In genomic region chr11:35440186-35440585, GRCm38 (mm10) we compare ENCODE assay signal across 14 mouse cellular contexts.
DNase-seq lines count a peak whose midpoint lies in the region; TF ChIP-seq lines count a peak whose summit lies in the region.
"Had no signal": no experiment of that assay in that cellular context is flagged by ENCODE, and none has a peak within 500 bp of the region (broad histone marks: within the 10 kb centered on the region; RNA-seq: fewer than 3 reads in every experiment).

No protein-coding gene starts in this region.

- H3K27me3 ChIP-seq in E14TG2a.4 (ENCODE audit: insufficient read depth, low read length) = 0 out of 2 replicates have a peak, but pooled peaks cover 2% of the 10 kb centered on the region
- H3K27me3 ChIP-seq: embryonic facial prominence, embryonic 15.5 days; liver, embryonic 15.5 days had no signal

- H3K36me3 ChIP-seq in E14TG2a.4 (ENCODE audit: insufficient read depth, low read length) = no peaks in the 10 kb centered on the region
- H3K36me3 ChIP-seq: embryonic facial prominence, embryonic 15.5 days; G1E; liver, embryonic 15.5 days had no signal

- DNase-seq in gastrocnemius, postnatal 14 days = peak; percentile 14
- no peak for DNase-seq in gastrocnemius, adult 2 months
- DNase-seq in layer of hippocampus, adult 2 months (ENCODE audit: low spot score in 2 of 2) = no peak
- DNase-seq in layer of hippocampus, adult 18-20 months (ENCODE audit: low spot score in 2 of 2) = no peak
- DNase-seq in brain, embryonic 14.5 days (ENCODE audit: low read depth) = peak; percentile 87
- DNase-seq in MN1 (ENCODE audit: low spot score) = no peak
- DNase-seq: kidney, adult 8-10 months; lung, postnatal 10 days; right cerebral cortex, adult 18-20 months; thymus, postnatal 4 days had no signal

- intact Hi-C loops in gastrocnemius, postnatal 14 days (cut with DNase I; ENCODE audit: low total_unique reads) = no loop called here
- intact Hi-C loops in gastrocnemius, adult 2 months (cut with DNase I) = no loop called here

- no peak overlapping the region for H3K4me3 ChIP-seq in gastrocnemius, adult 2 months
- H3K4me3 ChIP-seq in layer of hippocampus, adult 2 months = no peak overlapping the region
- peak overlapping the region; percentile 57 for H3K4me3 ChIP-seq in E14TG2a.4 (replicated peaks; ENCODE audit: low read length)
- H3K4me3 ChIP-seq: embryonic facial prominence, embryonic 15.5 days; liver, embryonic 15.5 days had no signal

- no peak overlapping the region for H3K27ac ChIP-seq in gastrocnemius, adult 2 months
- H3K27ac ChIP-seq in layer of hippocampus, adult 2 months = peak overlapping the region; percentile 62; the same call in 1 of the 2 replicates
- H3K27ac ChIP-seq: embryonic facial prominence, embryonic 15.5 days; liver, embryonic 15.5 days had no signal

- peaks cover 35% of the 10 kb centered on the region for H3K4me1 ChIP-seq in E14TG2a.4 (replicated peaks; ENCODE audit: low read depth, low read length)
- H3K4me1 ChIP-seq: embryonic facial prominence, embryonic 15.5 days; liver, embryonic 15.5 days had no signal

- no peak for TF ChIP-seq CTCF in gastrocnemius, adult 2 months (IDR thresholded peaks at IDR 0.05)
- no peak for TF ChIP-seq CTCF in layer of hippocampus, adult 2 months (conservative IDR thresholded peaks at IDR 0.05)
- no peak for TF ChIP-seq CTCF in E14TG2a.4 (conservative IDR thresholded peaks at IDR 0.05; ENCODE audit: low read length)
- TF ChIP-seq CTCF in brain, embryonic 14.5 days (IDR thresholded peaks at IDR 0.05; ENCODE audit: borderline replicate concordance, extremely low read depth, insufficient read depth, insufficient read length) = no peak

- no peaks in the 10 kb centered on the region for H3K9me3 ChIP-seq in E14TG2a.4 (ENCODE audit: low read length)
- H3K9me3 ChIP-seq: embryonic facial prominence, embryonic 15.5 days; liver, embryonic 15.5 days had no signal

- no peak for TF ChIP-seq POLR2A in brain, embryonic 14.5 days (IDR thresholded peaks at IDR 0.05; ENCODE audit: borderline replicate concordance, extremely low read depth, insufficient read depth, insufficient read length, poor library complexity, severe bottlenecking)

Comparison
In these comparisons a context has a peak if more than half of its experiments do, and no peak if none do; other contexts are left out.
1. DNase-seq: peak in gastrocnemius, postnatal 14 days (single experiment) and brain, embryonic 14.5 days (single experiment); none in gastrocnemius, adult 2 months (single experiment), layer of hippocampus, adult 2 months (0 of 2), layer of hippocampus, adult 18-20 months (0 of 2) and MN1 (single experiment).